Mouse (Mus musculus) lung, adult 2 months (tissue): Measurements from ENCODE around the gene Mrps5.

Experiments used
- CTCF ChIP-seq: fragments of 200-500 bp; IDR thresholded peaks from 2 replicates; pipeline ENCODE4 v1.5.1; 2011; ENCODE audit warnings: mild to moderate bottlenecking, low read length, control low read depth; ENCODE audit not compliant: insufficient read depth
- POLR2A ChIP-seq: fragments of 200-500 bp; IDR thresholded peaks from 2 replicates; pipeline ENCODE4 v1.6.1; 2011; ENCODE audit warnings: low read depth, mild to moderate bottlenecking, control low read depth, low read length, borderline replicate concordance; ENCODE audit errors: extremely low read depth

GRCm38 (mm10) chr2:127559070-127559966 is 27.7 kb upstream of the Mrps5 start:
- TF ChIP-seq POLR2A: no peak
- peak; percentile 84; the same call in 1 of the 2 replicates for TF ChIP-seq CTCF
